20 mouse cellular contexts compared by ENCODE assay signal in genomic region chr7:80018506-80019452, GRCm38 (mm10). TPM values are rescaled to one million over a fixed set of nuclear protein-coding genes. Genes with fewer than 3 reads are reported as not detected.
A peak's percentile ranks its signal among the peaks of the same experiment; 100 is the strongest.
DNase-seq lines count a peak whose midpoint lies in the region; ATAC-seq and TF ChIP-seq lines count a peak whose summit lies in the region.
"Had no signal": no experiment of that assay in that cellular context is flagged by ENCODE, and none has a peak within 500 bp of the region (broad histone marks: within the 10 kb centered on the region; RNA-seq: fewer than 3 reads in every experiment).

No protein-coding gene starts in this region.

- no peaks in the 10 kb centered on the region for H3K36me3 ChIP-seq in heart, embryonic 12.5 days
- H3K36me3 ChIP-seq in ES-Bruce4 (ENCODE audit: control insufficient read depth, insufficient read depth, low read length, poor library complexity, severe bottlenecking), result no peaks in the 10 kb centered on the region
- no peaks in the 10 kb centered on the region for H3K36me3 ChIP-seq in hindbrain, embryonic 10.5 days
- H3K36me3 ChIP-seq: embryonic facial prominence, embryonic 10.5 days; liver, embryonic 15.5 days; neural tube, embryonic 13.5 days; stomach, embryonic 15.5 days had no signal

- no peak overlapping the region for H3K4me2 ChIP-seq in heart, embryonic 12.5 days
- H3K4me2 ChIP-seq: liver, embryonic 15.5 days; midbrain, embryonic 11.5 days; neural tube, embryonic 13.5 days; stomach, embryonic 15.5 days had no signal

- no peak for TF ChIP-seq POLR2A in ES-Bruce4 (IDR thresholded peaks at IDR 0.05; ENCODE audit: insufficient read depth, low read length)

- DNase-seq in heart, adult 11 months, result peak; percentile 89
- no peak for DNase-seq in thymus, postnatal 10 days (ENCODE audit: low spot score in 2 of 2)
- DNase-seq in hindbrain, embryonic 10.5 days (ENCODE audit: low spot score), result no peak
- no peak for DNase-seq in lung, postnatal 25 days (ENCODE audit: low spot score)
- DNase-seq: cerebellum, adult 11 months; cerebellum, postnatal 25 days; left cerebral cortex, postnatal 4 days; lung, postnatal 14 days; retina, postnatal 1 day had no signal

- H3K4me3 ChIP-seq in heart, embryonic 12.5 days, result no peak overlapping the region
- H3K4me3 ChIP-seq in ES-Bruce4 (ENCODE audit: low read depth, low read length), result no peak overlapping the region
- no peak overlapping the region for H3K4me3 ChIP-seq in hindbrain, embryonic 10.5 days
- H3K4me3 ChIP-seq: embryonic facial prominence, embryonic 10.5 days; liver, embryonic 15.5 days; neural tube, embryonic 13.5 days; stomach, embryonic 15.5 days had no signal

- no peak for ATAC-seq in heart, embryonic 12.5 days (ENCODE audit: insufficient number of reproducible peaks, low FRiP score)
- peak; percentile 59 for ATAC-seq in common myeloid progenitor, adult 5-6 weeks (replicated peaks; ENCODE audit: low read depth, poor library complexity, severe bottlenecking)
- ATAC-seq in monocyte, adult 5-6 weeks (replicated peaks; ENCODE audit: insufficient number of reproducible peaks, low FRiP score, low TSS enrichment, poor library complexity, severe bottlenecking), result peak; percentile 56
- ATAC-seq: forebrain, embryonic 14.5 days; inflammation-experienced regulatory T-cells, adult 6 months had no signal

- TF ChIP-seq CTCF in ES-Bruce4 (IDR thresholded peaks at IDR 0.05; ENCODE audit: low read depth, low read length), result no peak

- no peak overlapping the region for H3K9ac ChIP-seq in heart, embryonic 12.5 days
- H3K9ac ChIP-seq in ES-Bruce4 (ENCODE audit: low read depth, poor library complexity, severe bottlenecking), result peak overlapping the region; percentile 62
- H3K9ac ChIP-seq: liver, embryonic 15.5 days; neural tube, embryonic 13.5 days; stomach, embryonic 15.5 days had no signal

- H3K4me1 ChIP-seq in heart, embryonic 12.5 days (replicated peaks), result no peaks in the 10 kb centered on the region
- H3K4me1 ChIP-seq in ES-Bruce4 (ENCODE audit: control insufficient read depth, insufficient read depth, low read length), result peaks cover 7% of the 10 kb centered on the region
- peaks cover 9% of the 10 kb centered on the region for H3K4me1 ChIP-seq in hindbrain, embryonic 10.5 days (replicated peaks)
- H3K4me1 ChIP-seq: neural tube, embryonic 13.5 days had no signal

- no peaks in the 10 kb centered on the region for H3K27me3 ChIP-seq in heart, embryonic 12.5 days (replicated peaks)
- no peaks in the 10 kb centered on the region for H3K27me3 ChIP-seq in ES-Bruce4 (ENCODE audit: control insufficient read depth, insufficient read depth, low read length, poor library complexity, severe bottlenecking)
- H3K27me3 ChIP-seq in hindbrain, embryonic 10.5 days (ENCODE audit: insufficient read depth, poor library complexity, severe bottlenecking), result no peaks in the 10 kb centered on the region
- H3K27me3 ChIP-seq: neural tube, embryonic 13.5 days; stomach, embryonic 15.5 days had no signal

- 0 out of 2 replicates have a peak, but pooled peaks have one; percentile 23 for TF ChIP-seq EP300 in ES-Bruce4 (IDR thresholded peaks at IDR 0.05; ENCODE audit: insufficient read depth, low read depth, low read length)

- H3K9me3 ChIP-seq in heart, embryonic 12.5 days (replicated peaks), result no peaks in the 10 kb centered on the region
- H3K9me3 ChIP-seq in ES-Bruce4 (replicated peaks; ENCODE audit: control insufficient read depth, insufficient read depth, low read length, poor library complexity, severe bottlenecking), result no peaks in the 10 kb centered on the region
- no peaks in the 10 kb centered on the region for H3K9me3 ChIP-seq in hindbrain, embryonic 10.5 days
- H3K9me3 ChIP-seq: embryonic facial prominence, embryonic 10.5 days; liver, embryonic 15.5 days; neural tube, embryonic 13.5 days; stomach, embryonic 15.5 days had no signal

- H3K27ac ChIP-seq in heart, embryonic 12.5 days (ENCODE audit: poor library complexity, severe bottlenecking), result no peak overlapping the region
- H3K27ac ChIP-seq in ES-Bruce4 (ENCODE audit: insufficient read depth, low read length), result peak overlapping the region; percentile 89
- no peak overlapping the region for H3K27ac ChIP-seq in hindbrain, embryonic 10.5 days
- H3K27ac ChIP-seq: embryonic facial prominence, embryonic 10.5 days; liver, embryonic 15.5 days; neural tube, embryonic 13.5 days; stomach, embryonic 15.5 days had no signal

- WGBS in heart, embryonic 12.5 days, result 79% methylated on average over 16 of the region's 17 CpGs
- 88% methylated on average over 16 of the region's 17 CpGs for WGBS in hindbrain, embryonic 10.5 days

RNA-seq across cellular contexts. Expression of gene Zfp710, which starts 5.8 kb away (rescaled TPM):
- 13.5 and 13.7 TPM in 2 replicates for polyA plus RNA-seq in heart, embryonic 12.5 days (2016; fragmentation: Nextera tagmentation; extraction: Ambion mirVana)
- 80.1 and 86.7 TPM in 2 replicates for polyA plus RNA-seq in ES-Bruce4 (2011; ENCODE audit: insufficient read depth, insufficient read length, low read depth, missing spikeins)
- total RNA-seq in common myeloid progenitor, adult 5-6 weeks (2017), result 17.8 and 20.4 TPM in 2 replicates
- 55.9 to 77.3 TPM (median 60.7 TPM) in 3 replicates for total RNA-seq in monocyte, adult 5-6 weeks (2017)
- 37.5 and 39.3 TPM in 2 replicates for polyA plus RNA-seq in hindbrain, embryonic 10.5 days (2016; fragmentation: Nextera tagmentation; extraction: Ambion mirVana)
